Mouse (Mus musculus) c-Kit-positive CD71-positive TER-119-negative erythroid progenitor cells, embryonic 14.5 days (primary cell): ENCODE results near the gene 1700011L22Rik.
A peak's percentile ranks its signal among the peaks of the same experiment; 100 is the strongest.

Experiments
- DNase-seq: peaks from one replicate; pipeline ENCODE4 v3.0.0-alpha.2; 2013; ENCODE audit warnings: low read depth

Gene 1700011L22Rik

GRCm38 (mm10) chr8:79248470-79248869 lies at the start of gene 1700011L22Rik:
Gene 1700011L22Rik, minus strand, starts transcription at chr8:79248570.
- no peak for DNase-seq

- no peak for DNase-seq
Measured at GRCm38 (mm10) chr8:79297763-79298162, 49.4 kb upstream of the 1700011L22Rik start.

GRCm38 (mm10) chr8:79295276-79296105 lies 47.1 kb upstream of the 1700011L22Rik start:
- DNase-seq: no peak

GRCm38 (mm10) chr8:79294610-79295275 lies 46.4 kb upstream of the 1700011L22Rik start, which contains the start of gene Mmaa:
Gene Mmaa, minus strand, starts transcription at chr8:79294937.
- peak; percentile 87 for DNase-seq

GRCm38 (mm10) chr8:79293841-79294240 lies 45.5 kb upstream of the 1700011L22Rik start:
- DNase-seq: no peak

GRCm38 (mm10) chr8:79292712-79293264 lies 44.4 kb upstream of the 1700011L22Rik start:
- no peak for DNase-seq

- no peak for DNase-seq
Measured at GRCm38 (mm10) chr8:79289592-79289991, 41.2 kb upstream of the 1700011L22Rik start.

- no peak for DNase-seq
Measured at GRCm38 (mm10) chr8:79288681-79289080, 40.3 kb upstream of the 1700011L22Rik start.

GRCm38 (mm10) chr8:79288250-79288649 lies 39.9 kb upstream of the 1700011L22Rik start:
- DNase-seq: no peak

GRCm38 (mm10) chr8:79286424-79286823 lies 38.1 kb upstream of the 1700011L22Rik start:
- DNase-seq: no peak

GRCm38 (mm10) chr8:79284626-79285025 lies 36.3 kb upstream of the 1700011L22Rik start:
- DNase-seq: no peak

- DNase-seq: no peak
Measured at GRCm38 (mm10) chr8:79281376-79281890, 33.1 kb upstream of the 1700011L22Rik start.

GRCm38 (mm10) chr8:79277264-79277870 lies 29.0 kb upstream of the 1700011L22Rik start:
- no peak for DNase-seq

GRCm38 (mm10) chr8:79274940-79275339 lies 26.6 kb upstream of the 1700011L22Rik start:
- DNase-seq: no peak

- no peak for DNase-seq
Measured at GRCm38 (mm10) chr8:79273776-79274175, 25.4 kb upstream of the 1700011L22Rik start.

- no peak for DNase-seq
Measured at GRCm38 (mm10) chr8:79272676-79273075, 24.3 kb upstream of the 1700011L22Rik start.

GRCm38 (mm10) chr8:79268921-79269320 lies 20.6 kb upstream of the 1700011L22Rik start:
- DNase-seq: no peak

GRCm38 (mm10) chr8:79261920-79262319 lies 13.6 kb upstream of the 1700011L22Rik start:
- no peak for DNase-seq

GRCm38 (mm10) chr8:79256076-79256705 lies 7.8 kb upstream of the 1700011L22Rik start:
- no peak for DNase-seq

GRCm38 (mm10) chr8:79253742-79254141 lies 5.4 kb upstream of the 1700011L22Rik start:
- DNase-seq: no peak

GRCm38 (mm10) chr8:79243422-79243821 lies 4.9 kb downstream of the 1700011L22Rik start:
- DNase-seq: no peak

GRCm38 (mm10) chr8:79239996-79240395 lies 8.4 kb downstream of the 1700011L22Rik start:
- DNase-seq: no peak
